Mouse (Mus musculus): ENCODE data around the gene Bag1.

DNA sequence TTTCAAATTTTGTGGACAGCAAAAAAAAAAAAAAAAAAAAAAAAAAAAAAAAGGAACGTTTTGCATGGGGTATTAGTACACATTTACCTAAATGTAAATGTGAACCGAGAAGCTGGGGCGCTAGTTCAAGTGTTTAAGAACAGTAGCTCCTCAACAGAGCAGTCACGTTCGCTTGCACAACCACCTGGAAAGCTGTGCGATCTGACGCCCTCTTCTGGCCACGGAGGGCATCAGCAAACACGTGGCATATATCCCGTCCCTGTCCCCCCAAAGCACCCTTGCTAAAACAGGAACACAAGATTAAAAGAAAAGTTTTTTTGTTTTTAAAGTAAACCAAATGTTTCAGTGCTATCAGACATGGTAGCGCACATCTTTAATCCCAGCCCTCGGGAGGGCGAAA lies 23.6 kb upstream of the Bag1 start:
- TF ChIP-seq POLR2A (IDR thresholded peaks at IDR 0.05; ENCODE audit: borderline replicate concordance, extremely low read depth, low read depth, low read length), result no peak
- peak; percentile 70 for TF ChIP-seq CTCF (IDR thresholded peaks at IDR 0.05; ENCODE audit: insufficient read depth, low read length)

All from lung, adult 2 months (tissue).